Mouse (Mus musculus) urinary bladder, postnatal 36 days (tissue): ENCODE measurements around the gene Ptpn20.

Experiments used
- DNase-seq, 2 experiments: peaks; one replicate each; pipeline ENCODE4 v3.0.0; 2022; ENCODE audit warnings: low spot score in 2 of 2, mixed read lengths in 1 of 2

Ptpn20 gene

GRCm38 (mm10) chr14:33673350-33674087, 84.5 kb downstream of the Ptpn20 start:
- DNase-seq: peak; percentile 12 to 35

- no peak for DNase-seq
Measured at GRCm38 (mm10) chr14:33677996-33678395, 89.0 kb downstream of the Ptpn20 start.

GRCm38 (mm10) chr14:33678740-33679139, 89.7 kb downstream of the Ptpn20 start:
- no peak for DNase-seq

- peak in 1 of 2 experiments; percentile 17 for DNase-seq
Measured at GRCm38 (mm10) chr14:33680621-33681020, 91.6 kb downstream of the Ptpn20 start.

GRCm38 (mm10) chr14:33682768-33683167, 93.8 kb downstream of the Ptpn20 start:
- no peak for DNase-seq

GRCm38 (mm10) chr14:33683701-33684100, 94.7 kb downstream of the Ptpn20 start:
- no peak for DNase-seq

- DNase-seq: no peak
Measured at GRCm38 (mm10) chr14:33687444-33688028, 98.5 kb downstream of the Ptpn20 start.

- no peak for DNase-seq
Measured at GRCm38 (mm10) chr14:33689044-33689443, 100.0 kb downstream of the Ptpn20 start.
